Mouse (Mus musculus) myocyte (in vitro differentiated cells): ENCODE data around the gene Wnt5a.

Source experiments
- E2F4 ChIP-seq: IDR thresholded peaks from one replicate; pipeline ENCODE4 v1.6.1; 2011; ENCODE audit warnings: mild to moderate bottlenecking, control low read depth, moderate library complexity; ENCODE audit not compliant: insufficient read depth
- MAX ChIP-seq: IDR thresholded peaks from one replicate; pipeline ENCODE4 v1.6.1; 2011; ENCODE audit warnings: low read depth, mild to moderate bottlenecking, control low read depth
- POLR2A ChIP-seq: IDR thresholded peaks from one replicate; pipeline ENCODE4 v1.6.1; 2011; ENCODE audit warnings: low read depth, mild to moderate bottlenecking, control low read depth, moderate library complexity; ENCODE audit not compliant: insufficient read length
- USF1 ChIP-seq: IDR thresholded peaks from one replicate; pipeline ENCODE4 v1.6.1; 2011; ENCODE audit warnings: low read depth, mild to moderate bottlenecking, control low read depth, moderate library complexity

- TF ChIP-seq E2F4 (no peak), MAX (no peak), POLR2A (no peak), USF1 (no peak)
Measured at GRCm38 (mm10) chr14:28504101-28505050, at the start of gene Wnt5a.
